Mouse (Mus musculus): ENCODE measurements at regions not wholly inside any gene's neighbourhood (a gene's known extent, or its start where the extent isn't known, plus 50 kb on each side); places are given as distances from the start of the nearest gene placed in this dataset.

DNA sequence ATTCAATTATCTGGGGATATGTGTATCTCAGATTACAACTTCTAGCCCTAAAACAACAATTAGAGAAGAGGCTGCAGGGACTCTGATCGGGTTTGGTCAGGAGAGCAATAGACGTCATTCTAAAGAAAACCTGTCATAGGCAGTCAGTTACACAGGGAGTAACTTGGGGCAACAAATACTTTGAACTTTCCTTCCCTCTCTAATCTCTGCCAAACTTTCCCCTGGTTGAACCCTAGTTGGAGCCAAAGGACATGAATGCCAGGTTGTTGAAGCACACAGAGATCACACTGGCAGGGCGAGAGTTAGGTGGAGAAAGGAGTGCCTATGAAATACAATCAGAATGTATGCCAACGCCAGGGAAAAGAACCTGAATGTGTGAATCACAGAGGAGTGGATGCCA lies 60.0 kb upstream of the Abcd3 start:
- no peak for DNase-seq (ENCODE audit: low spot score)
- 75% methylated on average over 4 of the region's 4 CpGs for WGBS
- Histone ChIP-seq H3K36me3 (no peaks in the 10 kb centered on the region), H3K9me3 (replicated peaks) (no peaks in the 10 kb centered on the region), H3K4me3 (no peak overlapping the region), H3K27ac (no peak overlapping the region), H3K4me1 (no peaks in the 10 kb centered on the region), H3K27me3 (ENCODE audit: low read depth, poor library complexity, severe bottlenecking) (no peaks in the 10 kb centered on the region)

GRCm38 (mm10) chr3:121874576-121874975 lies 59.5 kb upstream of the Abcd3 start:
- DNase-seq (ENCODE audit: low spot score) = no peak
- 85% methylated on average over 1 of the region's 1 CpGs for WGBS
- H3K4me1 ChIP-seq = no peaks in the 10 kb centered on the region
- H3K27ac ChIP-seq = no peak overlapping the region
- no peak overlapping the region for H3K4me3 ChIP-seq
- H3K9me3 ChIP-seq (replicated peaks) = no peaks in the 10 kb centered on the region
- no peaks in the 10 kb centered on the region for H3K27me3 ChIP-seq (ENCODE audit: low read depth, poor library complexity, severe bottlenecking)
- H3K36me3 ChIP-seq = no peaks in the 10 kb centered on the region

GRCm38 (mm10) chr3:121873572-121873971 lies 58.5 kb upstream of the Abcd3 start:
- no peaks in the 10 kb centered on the region for H3K9me3 ChIP-seq (replicated peaks)
- no peaks in the 10 kb centered on the region for H3K27me3 ChIP-seq (ENCODE audit: low read depth, poor library complexity, severe bottlenecking)
- H3K4me1 ChIP-seq = no peaks in the 10 kb centered on the region
- WGBS = 86% methylated on average over 2 of the region's 2 CpGs
- H3K36me3 ChIP-seq = no peaks in the 10 kb centered on the region
- no peak overlapping the region for H3K27ac ChIP-seq
- no peak for DNase-seq (ENCODE audit: low spot score)
- H3K4me3 ChIP-seq = no peak overlapping the region

DNA sequence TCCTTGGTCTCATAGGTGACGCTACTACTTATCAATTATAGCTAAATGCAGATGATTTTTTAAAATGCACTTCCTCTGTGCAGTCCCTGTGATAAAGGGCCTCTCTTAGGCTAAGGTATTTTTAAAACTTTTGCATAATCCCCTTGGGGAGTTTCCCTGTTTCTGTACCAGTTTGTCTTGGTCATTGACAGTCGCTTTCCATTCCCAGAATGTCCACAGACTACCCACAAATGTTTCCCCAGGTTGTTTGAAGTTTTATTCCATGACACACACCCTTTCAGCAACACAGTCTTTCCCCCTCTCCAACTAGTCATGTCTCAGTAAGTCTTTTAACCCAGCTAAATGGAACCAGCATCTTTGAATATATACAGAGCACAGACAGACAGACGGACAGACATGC lies 57.6 kb upstream of the Abcd3 start:
- 94% methylated on average over 3 of the region's 3 CpGs for WGBS
- Histone ChIP-seq H3K27ac (no peak overlapping the region), H3K36me3 (no peaks in the 10 kb centered on the region), H3K4me1 (no peaks in the 10 kb centered on the region), H3K9me3 (replicated peaks) (no peaks in the 10 kb centered on the region), H3K4me3 (no peak overlapping the region), H3K27me3 (ENCODE audit: low read depth, poor library complexity, severe bottlenecking) (no peaks in the 10 kb centered on the region)
- DNase-seq (ENCODE audit: low spot score) = no peak

- no peak for DNase-seq (ENCODE audit: low spot score)
- H3K27me3 ChIP-seq (ENCODE audit: low read depth, poor library complexity, severe bottlenecking) = no peaks in the 10 kb centered on the region
- no peaks in the 10 kb centered on the region for H3K4me1 ChIP-seq
- H3K27ac ChIP-seq = no peak overlapping the region
- no peaks in the 10 kb centered on the region for H3K36me3 ChIP-seq
- H3K9me3 ChIP-seq (replicated peaks) = no peaks in the 10 kb centered on the region
- H3K4me3 ChIP-seq = no peak overlapping the region
- WGBS = 85% methylated on average over 4 of the region's 4 CpGs
Measured at GRCm38 (mm10) chr3:121871795-121872194, 56.7 kb upstream of the Abcd3 start.

DNA sequence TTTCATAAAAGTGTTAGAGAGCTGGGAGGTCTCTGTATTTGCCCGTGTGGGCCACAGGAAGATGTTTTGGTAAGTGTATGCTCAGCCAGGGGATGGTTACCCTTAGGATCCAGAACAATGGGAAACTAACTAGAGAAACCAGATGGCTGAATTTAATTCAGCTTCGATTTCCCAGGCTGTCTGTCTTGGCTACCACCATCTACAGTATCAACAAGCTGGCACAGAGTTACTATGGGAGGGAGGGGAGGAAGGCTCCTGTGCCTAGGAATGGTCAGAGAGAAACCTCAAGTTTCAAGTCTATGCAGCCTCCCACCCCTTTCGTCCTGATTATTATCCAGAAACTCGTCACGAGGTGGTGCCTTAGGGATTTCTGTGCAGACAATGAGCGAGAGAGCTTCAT lies 55.6 kb upstream of the Abcd3 start:
- Histone ChIP-seq H3K27me3 (ENCODE audit: low read depth, poor library complexity, severe bottlenecking) (no peaks in the 10 kb centered on the region), H3K27ac (no peak overlapping the region), H3K9me3 (replicated peaks) (no peaks in the 10 kb centered on the region), H3K4me1 (no peaks in the 10 kb centered on the region), H3K4me3 (no peak overlapping the region), H3K36me3 (no peaks in the 10 kb centered on the region)
- DNase-seq (ENCODE audit: low spot score) = no peak
- 86% methylated on average over 6 of the region's 6 CpGs for WGBS

DNA sequence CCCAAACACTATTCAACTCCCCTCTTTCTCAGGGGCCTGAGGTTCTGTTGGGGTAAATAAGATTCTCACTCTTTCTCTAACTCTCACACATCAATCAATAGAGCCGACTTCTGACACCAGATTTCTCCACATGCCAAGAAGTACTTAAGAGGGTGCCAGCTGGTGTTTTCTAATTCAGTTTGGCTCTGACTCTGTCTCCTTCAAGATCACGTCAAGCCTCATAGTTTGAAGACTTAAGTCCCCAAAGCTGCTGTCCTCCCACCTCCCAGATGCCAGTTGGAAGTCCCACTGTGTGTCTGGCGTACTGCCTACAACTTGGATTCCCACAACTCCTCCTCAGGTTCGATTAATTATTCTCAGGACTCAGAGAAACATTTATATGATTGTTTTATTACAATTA lies 54.6 kb upstream of the Abcd3 start:
- no peak overlapping the region for H3K4me3 ChIP-seq
- H3K36me3 ChIP-seq = no peaks in the 10 kb centered on the region
- peaks cover 5% of the 10 kb centered on the region; the same call in 1 of the 2 replicates for H3K4me1 ChIP-seq
- WGBS = 69% methylated on average over 4 of the region's 4 CpGs
- no peaks in the 10 kb centered on the region for H3K9me3 ChIP-seq (replicated peaks)
- no peak for DNase-seq (ENCODE audit: low spot score)
- no peaks in the 10 kb centered on the region for H3K27me3 ChIP-seq (ENCODE audit: low read depth, poor library complexity, severe bottlenecking)
- no peak overlapping the region for H3K27ac ChIP-seq

- WGBS = 75% methylated on average over 5 of the region's 5 CpGs
Measured at GRCm38 (mm10) chr3:121867301-121867700, 52.2 kb upstream of the Abcd3 start.

DNA sequence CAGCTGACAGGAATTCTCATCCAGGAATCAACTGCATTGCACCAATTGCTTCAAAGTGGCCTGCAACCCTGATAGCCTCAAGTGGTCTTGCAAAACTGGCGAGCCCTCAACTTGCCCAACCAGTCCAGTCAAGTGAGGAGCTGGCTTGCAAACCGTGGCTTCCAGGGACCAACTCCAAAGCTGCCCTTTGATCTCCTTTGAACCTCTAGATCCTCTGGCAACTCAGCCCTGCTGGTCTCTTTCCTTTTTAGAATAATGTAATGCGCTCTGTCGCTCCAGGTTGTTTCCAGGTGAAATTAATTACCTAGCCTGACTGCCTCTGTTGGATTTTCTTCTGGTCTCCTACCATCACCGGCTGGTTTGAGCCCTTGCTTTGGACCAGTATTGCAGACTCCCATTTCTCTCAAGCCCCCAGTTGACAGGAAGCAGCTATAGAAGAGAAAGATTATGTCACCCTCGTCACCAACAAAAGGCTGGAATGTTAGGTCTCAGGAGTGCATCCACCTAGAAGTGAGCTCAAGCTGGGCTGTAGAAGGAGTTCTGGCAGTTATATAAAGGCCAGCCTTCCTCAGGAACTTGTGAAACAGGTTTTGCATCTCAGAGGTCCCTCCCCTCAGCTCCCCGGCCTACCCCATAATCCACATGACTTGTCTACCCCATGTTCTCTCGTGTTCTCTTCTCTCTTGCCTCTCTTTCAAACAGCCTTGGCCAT lies 49.8 kb upstream of the Abcd3 start:
- Histone ChIP-seq H3K27me3 (ENCODE audit: low read depth, poor library complexity, severe bottlenecking) (no peaks in the 10 kb centered on the region), H3K4me3 (no peak overlapping the region), H3K9me3 (replicated peaks) (no peaks in the 10 kb centered on the region), H3K27ac (no peak overlapping the region), H3K36me3 (no peaks in the 10 kb centered on the region), H3K4me1 (peaks cover 7% of the 10 kb centered on the region; the same call in 1 of the 2 replicates)
- no peak for DNase-seq (ENCODE audit: low spot score)
- WGBS = 48% methylated on average over 8 of the region's 8 CpGs

More at GRCm38 (mm10) chr3:121867301-121867700, 52.2 kb upstream of the Abcd3 start:
- H3K27ac ChIP-seq = no peak overlapping the region
- H3K36me3 ChIP-seq = no peaks in the 10 kb centered on the region
- H3K9me3 ChIP-seq (replicated peaks) = no peaks in the 10 kb centered on the region
- no peaks in the 10 kb centered on the region for H3K27me3 ChIP-seq (ENCODE audit: low read depth, poor library complexity, severe bottlenecking)
- peaks cover 7% of the 10 kb centered on the region; the same call in 1 of the 2 replicates for H3K4me1 ChIP-seq
- no peak for DNase-seq (ENCODE audit: low spot score)
- no peak overlapping the region for H3K4me3 ChIP-seq
